Mouse (Mus musculus) forebrain, embryonic 16.5 days (tissue): ENCODE measurements at regions not wholly inside any gene's neighbourhood (a gene's known extent, or its start where the extent isn't known, plus 50 kb on each side); places are given as distances from the start of the nearest gene placed in this dataset.

Experiments used
- ATAC-seq: fragments of 200-750 bp; cut with Nextera tagmentation; 2 replicates; pipeline ENCODE4 v1.8.0; 2017; ENCODE audit warnings: mild to moderate bottlenecking, moderate library complexity
- H3K27ac ChIP-seq: fragments of 300-500 bp; sonication (generic); 2 replicates; pipeline ENCODE4 v1.5.1; 2014; ENCODE audit warnings: low read length, control low read depth
- H3K27me3 ChIP-seq: fragments of 300-500 bp; sonication (generic); replicated peaks from 2 replicates; pipeline ENCODE4 v1.6.1; 2014; ENCODE audit warnings: low read length; ENCODE audit not compliant: control insufficient read depth, insufficient read depth
- H3K36me3 ChIP-seq: fragments of 300-500 bp; sonication (generic); 2 replicates; pipeline ENCODE4 v1.6.1; 2014; ENCODE audit not compliant: control insufficient read depth, insufficient read depth
- H3K4me1 ChIP-seq: fragments of 300-500 bp; sonication (generic); replicated peaks from 2 replicates; pipeline ENCODE4 v1.6.1; 2014; ENCODE audit warnings: low read length; ENCODE audit not compliant: control insufficient read depth, insufficient read depth
- H3K4me2 ChIP-seq: fragments of 300-500 bp; sonication (generic); 2 replicates; pipeline ENCODE4 v1.6.1; 2014; ENCODE audit warnings: mild to moderate bottlenecking, low read length, control low read depth
- H3K4me3 ChIP-seq: fragments of 300-500 bp; sonication (generic); replicated peaks from 2 replicates; pipeline ENCODE4 v1.5.1; 2014; ENCODE audit warnings: mild to moderate bottlenecking, low read length, control low read depth
- H3K9ac ChIP-seq: fragments of 300-500 bp; sonication (generic); replicated peaks from 2 replicates; pipeline ENCODE4 v1.6.1; 2014; ENCODE audit warnings: low read depth, low read length, control low read depth
- H3K9me3 ChIP-seq: fragments of 300-500 bp; sonication (generic); 2 replicates; pipeline ENCODE4 v1.6.1; 2016; ENCODE audit warnings: low read length; ENCODE audit not compliant: control insufficient read depth
- WGBS: fragments of 180-500 bp; shearing (Covaris S2); extraction: QIAGEN DNeasy Blood & Tissue Kit; methylation state at CpG from one replicate; pipeline ENCODE4 v1.1.7; 2014; 5-methylcytosine and 5-hydroxymethylcytosine counted together

- Histone ChIP-seq H3K27ac (no peak overlapping the region), H3K4me1 (no peaks in the 10 kb centered on the region), H3K4me3 (no peak overlapping the region), H3K9me3 (no peaks in the 10 kb centered on the region), H3K36me3 (no peaks in the 10 kb centered on the region), H3K9ac (no peak overlapping the region), H3K4me2 (no peak overlapping the region), H3K27me3 (no peaks in the 10 kb centered on the region)
- no peak for ATAC-seq
- WGBS = 31% methylated on average over 1 of the region's 1 CpGs
Observed at GRCm38 (mm10) chr17:79143031-79143430, 91.3 kb downstream of the Qpct start.
